9 mouse cellular contexts compared by ENCODE assay signal in the genomic region with DNA sequence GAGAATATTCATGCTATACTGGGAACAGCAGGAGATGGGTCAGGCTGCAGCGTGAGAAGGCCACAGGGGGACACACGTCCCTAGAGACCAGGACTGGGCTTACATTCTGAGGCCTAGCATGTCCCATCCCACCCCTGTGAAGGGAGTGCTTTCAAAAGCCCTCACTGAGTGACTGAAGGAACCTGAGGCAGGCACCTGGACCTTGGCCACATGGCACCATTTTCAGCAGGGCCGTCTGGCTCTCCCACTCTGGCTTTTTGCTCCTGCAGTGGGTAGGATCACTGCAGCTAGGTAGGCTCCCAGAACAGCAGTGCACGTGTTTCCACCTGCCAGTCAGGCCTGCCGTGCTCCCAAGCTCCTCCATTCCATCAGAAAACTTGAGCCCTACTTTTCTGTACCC. TPM values are rescaled to one million over a fixed set of nuclear protein-coding genes. Genes with fewer than 3 reads are reported as not detected.
DNase-seq lines count a peak whose midpoint lies in the region; ATAC-seq and TF ChIP-seq lines count a peak whose summit lies in the region.
"Had no signal": no experiment of that assay in that cellular context is flagged by ENCODE, and none has a peak within 500 bp of the region (broad histone marks: within the 10 kb centered on the region; RNA-seq: fewer than 3 reads in every experiment).

No protein-coding gene starts in this region.

- no peak overlapping the region for H3K4me3 ChIP-seq in forebrain, embryonic 10.5 days
- H3K4me3 ChIP-seq in forebrain, embryonic 13.5 days: no peak overlapping the region
- no peak overlapping the region for H3K4me3 ChIP-seq in layer of hippocampus, adult 2 months
- no peak overlapping the region for H3K4me3 ChIP-seq in embryonic facial prominence, embryonic 11.5 days (ENCODE audit: low read depth, low read length)
- H3K4me3 ChIP-seq in limb, embryonic 15.5 days: no peak overlapping the region

- peaks cover 65% of the 10 kb centered on the region for H3K4me1 ChIP-seq in forebrain, embryonic 10.5 days
- peaks cover 14% of the 10 kb centered on the region for H3K4me1 ChIP-seq in forebrain, embryonic 13.5 days
- 0 out of 2 replicates have a peak, but pooled peaks cover 2% of the 10 kb centered on the region for H3K4me1 ChIP-seq in embryonic facial prominence, embryonic 11.5 days (ENCODE audit: control insufficient read depth, insufficient read depth, low read length)
- H3K4me1 ChIP-seq in limb, embryonic 15.5 days: peaks cover 12% of the 10 kb centered on the region; the same call in 1 of the 2 replicates

- no peak overlapping the region for H3K4me2 ChIP-seq in forebrain, embryonic 13.5 days
- no peak overlapping the region for H3K4me2 ChIP-seq in embryonic facial prominence, embryonic 11.5 days (ENCODE audit: low read depth, low read length)
- no peak overlapping the region for H3K4me2 ChIP-seq in limb, embryonic 15.5 days

- no peak overlapping the region for H3K9ac ChIP-seq in forebrain, embryonic 13.5 days
- no peak overlapping the region for H3K9ac ChIP-seq in embryonic facial prominence, embryonic 11.5 days (replicated peaks; ENCODE audit: low read length)
- no peak overlapping the region for H3K9ac ChIP-seq in limb, embryonic 15.5 days

- WGBS in forebrain, embryonic 10.5 days: 79% methylated on average over 5 of the region's 5 CpGs
- 75% methylated on average over 5 of the region's 5 CpGs for WGBS in forebrain, embryonic 13.5 days
- WGBS in embryonic facial prominence, embryonic 11.5 days: 73% methylated on average over 5 of the region's 5 CpGs
- 67% methylated on average over 5 of the region's 5 CpGs for WGBS in limb, embryonic 15.5 days

- ATAC-seq in forebrain, embryonic 13.5 days: no peak
- no peak for ATAC-seq in embryonic facial prominence, embryonic 11.5 days (replicated peaks; ENCODE audit: insufficient number of reproducible peaks, low FRiP score, low TSS enrichment, low read depth)
- no peak for ATAC-seq in limb, embryonic 15.5 days (ENCODE audit: insufficient number of reproducible peaks, low FRiP score, low TSS enrichment, low read depth)

- no peak for DNase-seq in forebrain, embryonic 10.5 days (ENCODE audit: extremely low spot score, low spot score)
- no peak for DNase-seq in layer of hippocampus, adult 2 months (ENCODE audit: low spot score in 2 of 2)
- DNase-seq in layer of hippocampus, postnatal 10 days (ENCODE audit: low spot score in 2 of 2): no peak
- DNase-seq in embryonic facial prominence, embryonic 11.5 days (ENCODE audit: low spot score): no peak
- no peak for DNase-seq in thymus, postnatal 36 days
- DNase-seq in cerebellum, adult 9-11 months: no peak

- H3K27ac ChIP-seq in forebrain, embryonic 10.5 days: peak overlapping the region; percentile 51
- no peak overlapping the region for H3K27ac ChIP-seq in forebrain, embryonic 13.5 days
- peak overlapping the region; percentile 73 for H3K27ac ChIP-seq in layer of hippocampus, adult 2 months
- H3K27ac ChIP-seq in embryonic facial prominence, embryonic 11.5 days (replicated peaks; ENCODE audit: low read depth, low read length): peak overlapping the region; percentile 41; the same call in 1 of the 2 replicates
- H3K27ac ChIP-seq in limb, embryonic 15.5 days: peak overlapping the region; percentile 3; the same call in 1 of the 2 replicates

- H3K27me3 ChIP-seq in forebrain, embryonic 10.5 days (ENCODE audit: poor library complexity, severe bottlenecking): no peaks in the 10 kb centered on the region
- H3K27me3 ChIP-seq in forebrain, embryonic 13.5 days: no peaks in the 10 kb centered on the region
- H3K27me3 ChIP-seq in embryonic facial prominence, embryonic 11.5 days (ENCODE audit: control insufficient read depth, insufficient read depth, low read length): no peaks in the 10 kb centered on the region
- no peaks in the 10 kb centered on the region for H3K27me3 ChIP-seq in limb, embryonic 15.5 days
- H3K27me3 ChIP-seq: Patski had no signal

- no peaks in the 10 kb centered on the region for H3K36me3 ChIP-seq in forebrain, embryonic 10.5 days (replicated peaks)
- 0 out of 2 replicates have a peak, but pooled peaks cover 4% of the 10 kb centered on the region for H3K36me3 ChIP-seq in forebrain, embryonic 13.5 days (ENCODE audit: poor library complexity, severe bottlenecking)
- no peaks in the 10 kb centered on the region for H3K36me3 ChIP-seq in embryonic facial prominence, embryonic 11.5 days (replicated peaks; ENCODE audit: control insufficient read depth, insufficient read depth, low read depth, low read length)
- no peaks in the 10 kb centered on the region for H3K36me3 ChIP-seq in limb, embryonic 15.5 days

- no peaks in the 10 kb centered on the region for H3K9me3 ChIP-seq in forebrain, embryonic 10.5 days
- no peaks in the 10 kb centered on the region for H3K9me3 ChIP-seq in forebrain, embryonic 13.5 days (replicated peaks)
- no peaks in the 10 kb centered on the region for H3K9me3 ChIP-seq in embryonic facial prominence, embryonic 11.5 days (replicated peaks; ENCODE audit: control insufficient read depth, low read length)
- no peaks in the 10 kb centered on the region for H3K9me3 ChIP-seq in limb, embryonic 15.5 days

- TF ChIP-seq CTCF in layer of hippocampus, adult 2 months (conservative IDR thresholded peaks at IDR 0.05): no peak

RNA-seq across cellular contexts. Expression of a gene that starts 21.2 kb away (rescaled TPM):
- 2.0 and 3.0 TPM in 2 replicates for polyA plus RNA-seq in forebrain, embryonic 10.5 days (2016; fragmentation: Nextera tagmentation; extraction: Ambion mirVana)
- polyA plus RNA-seq in forebrain, embryonic 13.5 days (2015; fragmentation: Nextera tagmentation; extraction: Ambion mirVana): 3.5 and 3.6 TPM in 2 replicates
- total RNA-seq in layer of hippocampus, adult 2 months (2021): 100 to 1,000 TPM; 101 to 105 TPM
- total RNA-seq in layer of hippocampus, postnatal 10 days (2021): 10 to 100 TPM; 58.4 to 59.6 TPM
- polyA plus RNA-seq in embryonic facial prominence, embryonic 11.5 days (2014; fragmentation: Nextera tagmentation; extraction: Ambion mirVana): 3.0 and 3.2 TPM in 2 replicates
- 10.6 TPM in 2 replicates for polyA plus RNA-seq in limb, embryonic 15.5 days (2015; fragmentation: Nextera tagmentation; extraction: Ambion mirVana)

RNA-seq across cellular contexts. Expression of a gene that starts 27.4 kb away (rescaled TPM):
- 248 and 256 TPM in 2 replicates for polyA plus RNA-seq in forebrain, embryonic 10.5 days (2016; fragmentation: Nextera tagmentation; extraction: Ambion mirVana)
- 111 and 122 TPM in 2 replicates for polyA plus RNA-seq in forebrain, embryonic 13.5 days (2015; fragmentation: Nextera tagmentation; extraction: Ambion mirVana)
- total RNA-seq in layer of hippocampus, adult 2 months (2021): 10 to 100 TPM; 55.7 to 56.2 TPM
- 10 to 100 TPM; 50.2 to 55.0 TPM for total RNA-seq in layer of hippocampus, postnatal 10 days (2021)
- polyA plus RNA-seq in embryonic facial prominence, embryonic 11.5 days (2014; fragmentation: Nextera tagmentation; extraction: Ambion mirVana): 171 and 191 TPM in 2 replicates
- 127 and 128 TPM in 2 replicates for polyA plus RNA-seq in limb, embryonic 15.5 days (2015; fragmentation: Nextera tagmentation; extraction: Ambion mirVana)

RNA-seq across cellular contexts. Expression of a gene that starts 33.2 kb away (rescaled TPM):
- polyA plus RNA-seq in forebrain, embryonic 10.5 days (2016; fragmentation: Nextera tagmentation; extraction: Ambion mirVana): not detected in 2 replicates
- not detected in 2 replicates for polyA plus RNA-seq in forebrain, embryonic 13.5 days (2015; fragmentation: Nextera tagmentation; extraction: Ambion mirVana)
- not detected for total RNA-seq in layer of hippocampus, adult 2 months (2021)
- total RNA-seq in layer of hippocampus, postnatal 10 days (2021): not detected
- not detected in 2 replicates for polyA plus RNA-seq in embryonic facial prominence, embryonic 11.5 days (2014; fragmentation: Nextera tagmentation; extraction: Ambion mirVana)
- 10.4 and 11.5 TPM in 2 replicates for polyA plus RNA-seq in limb, embryonic 15.5 days (2015; fragmentation: Nextera tagmentation; extraction: Ambion mirVana)

RNA-seq across cellular contexts. Expression of a gene that starts 57.0 kb away (rescaled TPM):
- polyA plus RNA-seq in forebrain, embryonic 10.5 days (2016; fragmentation: Nextera tagmentation; extraction: Ambion mirVana): 10.6 and 12.5 TPM in 2 replicates
- 2.2 and 2.6 TPM in 2 replicates for polyA plus RNA-seq in forebrain, embryonic 13.5 days (2015; fragmentation: Nextera tagmentation; extraction: Ambion mirVana)
- total RNA-seq in layer of hippocampus, adult 2 months (2021): 1 to 10 TPM; 2.2 to 3.8 TPM
- total RNA-seq in layer of hippocampus, postnatal 10 days (2021): 1 to 10 TPM; 4.5 to 5.0 TPM
- 8.0 TPM in 2 replicates for polyA plus RNA-seq in embryonic facial prominence, embryonic 11.5 days (2014; fragmentation: Nextera tagmentation; extraction: Ambion mirVana)
- polyA plus RNA-seq in limb, embryonic 15.5 days (2015; fragmentation: Nextera tagmentation; extraction: Ambion mirVana): 85.0 and 97.2 TPM in 2 replicates

Comparison
In these comparisons a context has a peak if more than half of its experiments do, and no peak if none do; other contexts are left out.
1. RNA of a gene that starts 33.2 kb away (polyA plus RNA-seq): 10.4 to 11.5 TPM in limb, embryonic 15.5 days; not detected in embryonic facial prominence, embryonic 11.5 days, not detected in forebrain, embryonic 10.5 days and not detected in forebrain, embryonic 13.5 days; every median in the first group is over 10 times any median in the second.